Mouse (Mus musculus) thymus, adult 18-20 months (tissue): ENCODE measurements around the gene S100a16.
A peak's percentile ranks its signal among the peaks of the same experiment; 100 is the strongest.

Source experiments
- DNase-seq, 2 experiments: peaks; one replicate each; pipeline ENCODE4 v3.0.0; 2022; ENCODE audit warnings: mixed read lengths in 2 of 2

Gene S100a16

DNA sequence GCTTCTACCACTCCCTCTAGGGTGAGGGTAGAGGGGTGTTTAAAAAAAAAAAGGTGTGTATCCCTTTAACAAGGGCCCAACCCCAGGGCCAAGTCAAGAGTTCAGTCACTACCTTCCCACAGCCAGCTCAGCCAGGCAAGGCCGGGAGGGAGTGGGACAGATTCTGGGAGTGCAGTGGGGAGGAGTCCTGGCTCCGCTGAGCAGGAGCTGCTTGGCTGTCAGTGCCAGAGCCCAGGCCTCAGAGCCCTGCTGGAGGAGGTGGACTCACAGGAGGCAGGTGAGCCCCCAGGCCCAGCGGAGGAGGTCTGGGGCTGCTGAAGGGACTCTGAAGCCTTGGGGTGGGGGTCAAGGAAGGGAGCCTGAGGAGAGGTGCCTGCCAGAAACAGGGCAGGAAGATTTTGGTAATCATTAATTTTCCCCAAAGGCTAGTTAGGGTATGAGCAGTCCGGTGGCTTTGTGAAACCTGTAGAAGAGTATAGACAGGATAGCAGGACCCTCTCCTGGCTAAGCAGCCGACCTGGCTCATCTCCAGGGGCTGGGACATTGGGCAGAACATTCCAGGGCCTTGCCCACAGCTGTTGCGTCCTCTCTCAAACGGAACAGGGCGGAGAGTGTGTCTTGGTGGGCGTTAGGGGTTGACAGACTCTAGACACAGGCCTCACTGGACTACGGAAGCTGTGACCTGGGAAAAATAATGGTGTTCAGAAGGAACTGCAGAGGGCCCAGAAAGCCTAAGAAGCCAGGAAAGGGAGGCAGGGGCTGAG lies at the start of gene S100a16:
Gene S100a16, plus strand, starts transcription at position 114 of the 764 bp plus-strand sequence.
- peak in 1 of 2 experiments; percentile 11 for DNase-seq

DNA sequence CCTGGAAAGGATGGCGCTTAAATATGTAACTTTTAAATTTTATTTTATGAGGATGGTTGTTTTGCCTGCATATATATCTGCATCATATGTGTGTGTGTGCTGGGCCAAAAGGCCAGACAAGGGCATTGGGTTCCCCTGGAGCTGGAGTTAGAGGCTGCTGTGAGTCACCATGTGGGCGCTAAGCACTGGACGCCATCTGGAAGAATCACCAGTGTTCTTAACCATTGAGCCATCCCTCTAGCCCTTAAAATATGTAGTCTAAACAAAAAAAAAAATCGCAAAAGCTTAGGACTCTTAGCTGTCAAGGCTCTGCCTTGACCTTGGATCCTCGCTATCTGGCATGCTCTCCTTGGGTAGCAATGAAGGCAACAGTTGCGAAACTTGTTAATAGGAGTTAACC lies 48.5 kb upstream of the S100a16 start:
- DNase-seq, result no peak

DNA sequence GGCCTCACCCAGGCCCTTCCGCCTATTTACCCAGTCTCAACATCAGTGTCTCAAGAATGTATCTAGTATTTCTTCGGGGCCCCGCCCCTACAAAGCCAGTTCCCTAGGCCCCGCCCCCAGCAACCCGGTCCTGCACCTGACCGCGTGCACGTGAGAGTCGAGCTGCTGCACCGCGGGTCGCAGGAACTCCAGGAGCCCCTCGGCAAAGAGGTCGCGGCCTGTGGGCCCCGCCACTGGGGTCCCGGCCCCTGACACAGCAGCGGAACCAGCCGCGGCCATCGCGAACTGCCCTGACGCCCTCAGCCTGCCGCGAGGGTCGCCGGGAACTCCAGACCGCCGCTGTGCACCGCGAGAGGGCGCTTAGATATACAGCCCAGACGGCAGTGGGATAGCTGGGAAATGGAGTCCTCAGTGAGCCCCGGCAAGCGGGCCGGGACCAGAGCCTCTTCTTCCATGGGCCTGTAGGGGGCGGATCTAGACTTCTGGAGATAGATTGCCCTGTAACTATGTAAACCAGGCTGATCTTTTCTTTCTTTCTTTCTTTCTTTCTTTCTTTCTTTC lies 46.3 kb upstream of the S100a16 start, which contains the start of gene Snapin:
Gene Snapin, minus strand, starts transcription at position 338 of the 561 bp plus-strand sequence.
- DNase-seq, result peak; percentile 89 to 92

DNA sequence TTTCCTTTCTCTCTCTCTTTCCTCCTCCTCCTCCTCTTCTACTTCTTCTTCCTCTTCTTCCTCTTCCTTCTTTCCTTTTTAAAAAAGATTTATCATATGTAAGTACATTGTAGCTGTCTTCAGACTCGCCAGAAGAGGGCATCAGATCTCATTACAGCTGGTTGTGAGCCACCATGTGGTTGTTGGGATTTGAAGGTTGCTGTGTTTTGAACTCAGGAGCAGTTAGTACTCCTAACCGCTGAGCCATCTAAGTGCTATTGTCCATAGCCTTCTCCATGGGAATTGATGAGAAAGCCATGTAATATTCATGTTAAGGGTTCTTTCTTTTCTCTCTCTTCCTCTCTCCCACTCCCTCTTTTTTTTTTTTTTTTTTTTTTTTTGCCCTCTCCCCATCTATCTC lies 45.7 kb upstream of the S100a16 start:
- DNase-seq, result peak in 1 of 2 experiments; percentile 50

DNA sequence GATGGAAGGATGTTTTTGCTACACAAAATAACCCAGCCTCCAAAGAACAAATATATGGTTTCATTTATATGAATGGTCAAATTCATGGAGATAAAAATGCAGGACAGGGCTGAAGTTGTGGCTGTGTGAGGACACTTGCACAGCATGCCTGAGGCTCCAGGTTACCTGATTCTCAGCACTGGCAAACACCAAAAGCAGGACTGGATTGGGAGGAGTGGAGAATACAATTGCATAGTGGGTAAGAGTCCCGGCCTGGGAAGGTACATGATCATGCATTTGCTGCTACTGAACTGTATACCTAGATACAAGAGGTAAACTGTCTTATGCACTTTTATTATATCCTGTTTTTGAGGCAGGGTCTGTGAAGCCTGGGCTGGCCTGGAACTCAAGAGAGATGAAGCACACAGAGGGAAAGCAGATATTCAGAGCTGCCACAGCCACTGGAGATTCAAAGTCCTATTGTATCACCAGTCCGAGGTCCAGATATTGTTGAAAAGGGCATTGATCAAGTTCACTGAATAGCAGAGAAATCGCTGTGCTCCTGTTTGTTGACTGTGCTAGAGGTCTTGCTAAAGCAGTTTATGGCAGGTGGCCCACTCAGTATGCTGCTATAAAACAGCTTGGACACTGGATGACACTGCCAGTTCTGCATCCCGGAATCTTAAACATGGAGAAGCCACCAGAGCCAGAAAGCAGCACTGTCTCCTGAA lies 43.1 kb upstream of the S100a16 start:
- no peak for DNase-seq

DNA sequence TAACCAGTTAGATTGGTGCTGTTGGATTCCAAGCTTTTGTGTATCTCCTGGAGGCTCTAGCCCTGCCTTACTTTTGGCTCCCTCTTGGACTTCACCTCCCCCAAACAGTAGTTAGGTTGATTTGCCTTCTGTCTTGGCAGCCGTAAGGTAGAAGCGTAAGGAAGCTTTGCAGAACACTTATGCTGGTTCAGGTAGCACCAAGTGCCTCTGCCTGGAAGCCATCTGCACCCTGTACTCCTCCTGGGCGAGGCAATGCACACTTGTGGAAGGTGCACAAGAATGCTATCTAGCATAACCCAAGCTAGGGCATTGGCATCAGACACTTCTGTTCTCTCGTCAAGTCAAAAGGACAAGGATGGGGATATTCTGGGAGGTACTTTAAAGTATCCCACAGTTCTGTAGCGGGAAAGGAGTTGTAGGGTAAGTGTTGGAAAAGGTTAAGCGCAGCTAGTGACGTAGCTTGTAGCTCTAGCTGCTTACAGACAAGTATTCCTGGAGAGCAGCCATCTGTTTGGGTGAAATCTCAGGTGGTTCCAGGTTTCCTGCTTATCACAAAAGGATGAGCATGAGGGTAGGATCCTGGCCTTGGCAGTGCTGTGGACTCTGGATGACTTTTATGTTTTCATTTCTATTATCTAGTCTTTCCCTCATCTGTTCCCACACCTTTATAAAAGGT lies 41.1 kb upstream of the S100a16 start:
- DNase-seq, result no peak

DNA sequence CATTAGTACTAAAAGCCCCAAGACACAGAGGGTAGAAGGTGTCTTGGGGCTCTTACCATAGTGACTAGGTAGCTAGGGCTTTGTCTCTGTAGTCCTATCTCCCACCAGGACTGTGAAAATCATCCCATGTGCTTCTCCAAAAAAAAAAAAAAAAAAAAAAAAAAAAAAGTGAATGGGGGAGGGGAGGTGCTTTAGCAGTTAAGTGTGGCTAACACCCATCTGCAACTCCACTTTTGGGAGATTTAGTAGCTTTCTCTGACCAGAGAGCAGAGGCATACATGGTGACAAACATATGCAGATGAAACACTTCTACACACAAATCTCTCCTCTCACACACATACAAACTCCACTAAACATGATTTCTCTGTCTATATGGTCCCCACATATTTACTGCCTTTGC lies 39.5 kb upstream of the S100a16 start:
- no peak for DNase-seq

DNA sequence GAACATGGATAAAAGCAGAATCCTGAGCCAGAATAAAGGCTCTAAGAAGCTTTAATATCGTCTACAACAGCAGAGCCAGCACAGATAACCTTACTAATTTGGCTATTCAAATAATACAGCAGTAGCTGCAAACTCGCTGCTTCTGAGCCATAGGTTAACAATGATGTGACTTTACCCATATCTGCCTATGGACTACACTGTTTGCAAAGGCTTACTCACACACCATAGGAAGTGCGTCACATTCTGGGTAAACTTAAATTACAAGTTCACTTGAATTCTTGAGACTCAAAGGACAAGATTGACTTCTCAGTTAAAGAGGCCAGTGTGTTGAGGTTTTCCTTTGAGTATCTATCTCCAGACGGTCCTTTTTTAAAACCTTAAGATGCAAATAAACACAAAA lies 33.6 kb upstream of the S100a16 start:
- no peak for DNase-seq

DNA sequence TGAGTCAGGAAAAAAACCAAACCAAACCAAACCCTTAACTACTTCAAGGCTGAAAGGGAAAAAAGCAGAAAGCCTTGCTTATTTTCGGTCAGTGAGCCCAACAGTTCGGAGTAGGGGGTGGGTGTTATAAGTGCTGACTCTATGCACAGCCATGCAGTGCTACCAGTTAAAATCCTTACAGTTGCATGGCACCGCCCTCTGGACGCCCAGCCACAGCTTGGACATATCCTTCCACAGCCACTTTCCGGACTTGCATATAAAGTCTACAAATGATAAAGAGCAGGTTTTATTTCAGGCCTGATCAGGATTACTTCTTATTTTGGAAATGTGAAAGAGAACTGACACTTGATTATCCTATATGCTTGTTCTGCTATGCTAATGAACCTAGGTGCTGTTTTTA lies 31.8 kb upstream of the S100a16 start:
- no peak for DNase-seq

DNA sequence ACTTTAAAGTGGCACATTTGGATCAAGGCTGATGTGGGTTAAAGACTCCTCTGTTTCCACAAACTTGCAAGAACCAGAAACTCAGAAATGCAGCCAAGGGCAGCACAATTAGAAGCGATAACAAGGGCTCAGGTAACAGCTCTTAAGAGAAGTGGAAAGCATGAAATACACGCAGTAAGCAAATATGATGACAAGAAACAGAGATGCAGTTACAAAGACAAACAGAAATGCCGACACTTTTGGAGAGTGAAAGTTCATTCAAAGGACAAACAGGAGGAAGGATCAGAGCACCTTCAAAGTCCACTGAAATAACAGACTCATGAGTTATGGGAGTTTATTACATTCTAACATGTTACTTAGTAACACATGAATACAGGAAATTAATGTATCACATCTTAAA lies 30.7 kb upstream of the S100a16 start:
- no peak for DNase-seq

DNA sequence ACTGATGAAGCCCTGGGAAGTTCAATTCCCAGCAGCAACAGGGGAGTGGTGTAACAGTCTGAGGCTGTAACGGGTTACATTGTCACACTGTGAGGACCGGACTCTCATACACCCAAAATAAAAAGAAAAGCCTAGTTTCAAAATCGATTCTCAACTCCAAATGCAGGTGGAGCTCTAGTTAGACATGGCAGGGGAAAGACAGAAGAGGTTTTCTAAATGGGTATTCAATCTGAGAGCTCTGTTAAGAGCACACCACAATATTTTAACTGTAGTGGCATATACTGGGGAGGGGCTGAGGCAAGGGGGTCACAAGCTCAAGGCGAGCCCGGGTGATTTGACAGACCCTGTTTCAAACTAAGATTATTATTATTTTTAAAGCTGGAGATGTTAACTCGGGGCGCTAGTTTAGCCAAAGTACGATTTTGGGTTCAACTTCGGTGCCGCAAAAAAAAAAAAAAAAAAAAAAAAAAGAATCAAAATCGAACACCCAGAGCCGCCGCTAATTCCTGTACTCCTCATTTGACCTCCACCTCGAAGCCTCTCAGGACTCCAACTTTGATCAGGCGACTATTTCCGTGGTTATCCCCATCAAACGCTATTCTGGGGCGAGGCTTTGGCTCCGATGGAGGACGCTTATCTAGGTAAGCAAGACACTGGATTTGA lies 28.6 kb upstream of the S100a16 start:
- no peak for DNase-seq

DNA sequence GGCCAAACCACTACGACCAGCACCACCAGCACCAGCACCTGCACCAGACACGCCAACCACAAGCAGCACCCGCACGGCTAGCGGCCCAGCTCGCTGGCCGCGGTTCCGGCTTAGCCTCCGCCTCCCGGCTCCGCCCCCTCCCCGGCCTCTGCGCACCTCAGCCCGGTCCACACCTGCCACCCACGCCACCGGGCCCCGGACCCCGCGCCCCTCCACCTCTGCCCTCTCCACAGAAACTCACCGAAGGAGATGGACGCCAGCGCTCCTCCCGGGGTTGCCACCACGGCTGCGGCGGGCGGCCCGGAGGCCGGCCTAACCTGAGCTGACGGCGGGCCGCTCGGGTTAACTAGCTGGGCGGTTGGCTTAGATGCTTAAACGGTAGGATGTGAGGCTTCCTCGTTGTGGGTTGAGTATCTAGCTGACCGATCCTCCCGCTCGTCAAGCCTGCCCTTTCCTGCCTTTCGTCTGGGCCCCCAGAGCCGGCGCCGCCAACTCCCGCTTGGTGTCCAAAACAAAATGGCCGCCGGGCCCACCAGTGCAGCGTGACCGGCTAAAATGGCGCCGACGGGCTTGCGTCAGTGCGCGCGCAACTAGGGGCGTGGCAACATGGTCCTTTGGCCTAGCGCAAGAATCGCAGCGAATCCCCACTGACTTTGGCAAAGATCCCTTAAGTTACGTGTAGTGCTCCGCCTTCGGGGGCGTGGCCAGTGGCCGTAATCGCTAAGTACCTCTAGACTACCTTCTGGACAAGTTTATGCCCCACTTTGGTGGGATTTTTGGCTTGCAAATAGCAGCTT lies 27.9 kb upstream of the S100a16 start, which contains the start of gene Chtop:
Gene Chtop, minus strand, starts transcription at position 549 of the 797 bp plus-strand sequence.
- peak; percentile 96 to 98 for DNase-seq

DNA sequence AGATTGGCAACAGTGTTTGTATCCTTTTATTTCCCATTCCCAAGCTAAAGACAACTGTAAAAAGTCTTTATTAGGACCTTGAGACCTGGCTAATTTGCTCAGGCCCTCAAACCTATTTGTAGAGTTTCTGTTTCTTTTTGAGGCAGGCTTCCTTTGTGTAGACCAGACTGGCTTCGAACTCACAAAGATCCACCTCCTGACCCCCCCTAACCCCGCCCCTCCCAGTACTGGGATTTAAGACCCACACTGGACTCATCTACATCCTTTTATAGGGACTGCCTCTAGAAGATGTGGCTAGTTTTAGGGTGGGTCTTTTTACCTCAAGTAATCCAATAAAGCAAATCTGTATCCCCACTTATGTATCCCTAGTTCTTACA lies 27.3 kb upstream of the S100a16 start:
- DNase-seq, result no peak

DNA sequence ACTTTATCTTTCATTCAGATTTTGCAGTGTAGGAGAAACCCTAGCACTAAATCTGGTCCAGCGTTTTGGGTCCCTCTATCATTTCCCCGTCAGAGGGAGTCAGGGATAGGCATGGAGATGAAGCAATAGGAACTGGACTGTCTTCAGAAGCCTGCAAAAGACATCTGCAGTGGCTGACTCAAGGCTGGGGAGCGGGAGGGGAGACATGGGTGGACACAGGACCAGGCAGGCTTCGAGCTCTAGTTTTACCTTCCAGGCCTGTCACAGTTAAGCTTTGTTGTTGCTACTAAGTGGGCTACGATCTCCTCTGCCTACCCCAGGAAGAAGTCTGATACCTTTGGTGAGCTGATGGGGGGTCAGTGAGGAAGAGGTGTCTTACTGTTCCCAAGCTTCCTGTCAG lies 24.8 kb upstream of the S100a16 start:
- no peak for DNase-seq

DNA sequence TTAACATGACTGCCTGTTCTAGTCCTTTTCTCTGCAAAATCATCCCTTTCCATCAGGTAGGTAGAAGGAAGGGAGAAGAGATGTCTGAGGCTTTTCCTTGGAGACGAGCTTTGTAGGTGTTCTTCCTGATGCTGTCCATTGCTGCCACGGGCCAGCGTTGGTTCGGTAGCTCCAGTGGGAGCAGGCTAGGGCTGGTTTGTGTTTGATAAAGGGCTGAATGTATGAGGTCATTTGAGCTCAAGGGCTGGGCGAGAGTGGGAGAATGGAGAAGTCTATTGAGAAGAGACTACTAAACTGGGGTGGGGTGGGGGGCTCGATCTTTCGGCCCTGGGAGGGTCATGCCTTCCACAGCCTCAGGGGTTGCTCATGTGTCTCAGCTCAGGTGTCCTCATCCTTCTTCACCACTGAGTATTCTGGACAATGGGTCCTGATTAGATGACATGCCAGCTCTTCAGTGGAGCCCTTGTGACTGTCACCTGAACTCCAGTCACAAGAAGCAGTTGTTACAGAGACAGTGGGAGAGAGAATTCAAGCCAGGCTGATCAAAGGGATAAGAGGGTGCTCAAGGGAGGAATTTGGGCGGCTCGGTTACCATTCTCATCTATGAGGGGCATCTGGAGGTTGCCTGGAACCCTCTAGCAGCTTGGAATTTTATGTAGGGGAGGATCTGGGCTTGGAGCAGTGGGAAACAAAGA lies 24.0 kb upstream of the S100a16 start:
- DNase-seq, result no peak

DNA sequence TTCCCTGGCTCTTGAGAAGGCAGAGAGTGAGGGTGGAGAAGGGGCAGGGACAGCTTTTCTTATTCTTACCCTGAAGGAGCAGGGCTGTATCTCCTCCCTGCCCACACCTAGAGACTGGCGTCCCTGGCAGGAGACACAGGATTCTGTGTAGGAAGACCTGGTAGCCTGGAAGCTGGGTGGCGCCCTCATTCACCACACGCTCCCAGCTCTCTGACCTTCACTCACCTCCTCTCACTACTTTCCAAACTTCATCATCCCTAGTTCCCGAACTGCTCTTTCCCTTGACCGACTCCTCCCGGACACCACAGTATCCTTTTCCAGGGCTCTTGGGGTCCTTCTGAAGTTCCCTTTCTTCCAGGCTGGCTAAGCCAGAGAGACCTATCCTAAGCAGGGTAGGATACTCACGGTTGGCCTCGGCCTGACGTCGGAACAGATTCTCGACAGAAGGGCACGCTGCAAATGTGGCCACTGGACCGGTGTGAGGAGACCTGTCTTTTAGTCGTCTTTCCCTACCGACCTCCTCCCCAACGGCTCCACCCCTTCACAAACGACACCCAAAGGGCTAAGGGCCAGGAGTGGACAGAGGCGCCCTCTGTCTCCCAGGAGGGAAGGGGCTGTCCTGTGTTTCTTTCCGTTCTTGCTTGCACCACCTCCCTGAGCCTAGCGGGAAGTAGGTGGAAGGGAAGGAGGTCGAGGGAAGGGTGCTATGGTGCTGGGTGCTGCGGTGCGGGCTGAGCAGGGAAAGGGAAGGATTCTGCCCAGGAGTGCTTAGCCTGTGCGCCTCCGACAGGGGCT lies 23.1 kb upstream of the S100a16 start, which contains the start of the genes S100a1 and S100a13:
Gene S100a1, minus strand, starts transcription at position 597 of the 795 bp plus-strand sequence.
Gene S100a13, plus strand, starts transcription at position 640 of the 795 bp plus-strand sequence.
- DNase-seq, result peak; percentile 30 to 44

DNA sequence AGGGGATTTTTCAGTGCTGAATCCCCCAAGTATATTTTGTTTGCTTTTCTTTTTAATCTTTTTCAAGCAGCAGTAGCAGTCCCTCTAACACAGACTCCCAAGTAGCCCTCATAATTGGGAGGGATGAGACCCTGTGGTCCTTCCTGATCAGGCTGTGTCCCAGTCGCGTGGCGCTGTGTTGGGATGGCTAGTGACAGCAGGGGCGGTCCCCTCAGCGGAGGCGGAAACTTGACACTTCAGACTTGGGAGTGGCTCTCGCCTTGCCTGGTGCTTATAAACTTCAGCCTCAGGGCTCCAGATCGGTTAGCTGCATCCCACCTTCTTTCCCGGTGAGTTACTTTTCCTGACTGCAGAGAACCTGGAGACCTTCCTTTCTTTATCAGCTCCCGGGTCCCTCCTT lies 22.4 kb upstream of the S100a16 start:
- peak; percentile 42 to 57 for DNase-seq

DNA sequence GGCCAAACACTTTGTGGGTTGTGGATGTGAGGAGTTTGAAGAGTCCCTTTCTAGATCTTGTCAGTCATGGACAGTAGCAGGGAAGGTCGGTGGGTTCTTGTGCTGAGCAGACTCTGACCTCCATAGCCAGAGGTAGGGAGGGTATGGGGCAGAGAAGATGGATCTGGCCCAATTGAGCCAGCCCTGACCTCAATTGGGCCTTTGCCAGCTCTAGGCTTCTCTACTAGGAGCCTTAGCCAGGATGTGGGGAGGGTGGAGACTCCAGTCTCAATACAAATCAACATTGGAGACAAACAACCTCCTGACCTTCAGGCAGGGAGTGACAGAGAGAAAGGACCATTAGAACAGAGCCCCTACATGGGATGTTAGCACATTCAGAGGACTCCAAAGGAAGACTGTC lies 21.8 kb upstream of the S100a16 start:
- DNase-seq, result no peak

DNA sequence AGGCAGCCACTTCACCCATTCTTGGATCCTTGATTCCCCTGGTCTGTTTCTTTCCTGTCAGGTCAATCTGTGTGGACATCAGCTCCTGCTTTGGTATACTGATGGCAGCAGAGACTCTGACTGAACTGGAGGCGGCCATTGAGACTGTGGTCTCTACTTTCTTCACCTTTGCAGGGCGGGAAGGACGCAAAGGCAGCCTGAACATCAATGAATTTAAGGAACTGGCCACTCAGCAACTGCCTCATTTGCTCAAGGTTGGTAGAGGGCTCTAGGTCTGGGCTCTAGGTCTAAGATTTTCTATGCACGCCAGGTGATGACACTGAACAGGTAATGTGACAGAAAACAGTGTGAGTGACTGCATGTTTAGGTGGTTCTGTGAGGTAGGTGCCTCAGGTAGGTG lies 21.3 kb upstream of the S100a16 start:
- no peak for DNase-seq

DNA sequence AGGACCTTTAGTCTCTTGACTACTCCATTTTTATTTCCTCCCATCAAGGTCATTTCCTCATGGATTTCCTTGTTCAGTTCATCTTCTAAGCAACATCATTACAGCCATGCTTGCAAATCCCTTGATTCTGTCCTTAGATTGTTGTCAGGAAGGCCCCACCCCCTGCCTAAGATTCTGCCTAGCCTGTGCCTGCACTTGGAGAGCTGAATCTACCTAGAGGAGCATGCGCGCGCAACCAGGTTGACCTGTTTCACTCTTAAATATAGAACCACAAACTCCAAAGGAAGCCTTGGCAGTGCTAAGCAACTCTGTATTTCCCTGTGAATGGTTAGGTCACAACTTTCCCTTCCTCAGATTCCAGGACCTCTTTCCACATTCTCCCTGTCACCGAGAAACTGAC lies 19.3 kb upstream of the S100a16 start:
- DNase-seq, result no peak
